8 mouse cellular contexts compared by ENCODE assay signal in genomic region chr10:42862102-42862740, GRCm38 (mm10). TPM values are rescaled to one million over a fixed set of nuclear protein-coding genes. Genes with fewer than 3 reads are reported as not detected.
DNase-seq lines count a peak whose midpoint lies in the region; ATAC-seq and TF ChIP-seq lines count a peak whose summit lies in the region.

No protein-coding gene starts in this region.

- H3K9ac ChIP-seq in forebrain, postnatal 0 days = no peak overlapping the region

- no peak for TF ChIP-seq CTCF in forebrain, postnatal 0 days (IDR thresholded peaks at IDR 0.05; ENCODE audit: low read depth)
- no peak for TF ChIP-seq CTCF in thymus, adult 2 months (IDR thresholded peaks at IDR 0.05; ENCODE audit: borderline replicate concordance, control insufficient read depth, extremely low read depth, insufficient read depth, low read length, poor library complexity)

- no peak for TF ChIP-seq POLR2A in thymus, adult 2 months (IDR thresholded peaks at IDR 0.05; ENCODE audit: control insufficient read depth, extremely low read depth, insufficient read depth, low read length, poor library complexity)

- DNase-seq in urinary bladder, postnatal 14 days (ENCODE audit: low spot score) = peak; percentile 23
- DNase-seq in urinary bladder, postnatal 25 days (ENCODE audit: low spot score) = no peak
- peak; percentile 38 for DNase-seq in forebrain, postnatal 0 days
- DNase-seq in kidney, postnatal 25 days = peak; percentile 61 to 65
- peak; percentile 69 for DNase-seq in thymus, adult 2 months
- DNase-seq in left cerebral cortex, postnatal 10 days (ENCODE audit: extremely low spot score in 1 of 2, low spot score in 2 of 2) = no peak
- no peak for DNase-seq in urinary bladder, adult 2 months (ENCODE audit: low spot score)

- H3K27me3 ChIP-seq in forebrain, postnatal 0 days (ENCODE audit: insufficient read depth, low read length) = no peaks in the 10 kb centered on the region
- no peaks in the 10 kb centered on the region for H3K27me3 ChIP-seq in thymus, adult 2 months (ENCODE audit: control insufficient read depth, insufficient read depth, low read length)

- no peaks in the 10 kb centered on the region for H3K36me3 ChIP-seq in forebrain, postnatal 0 days (ENCODE audit: insufficient read depth)
- no peaks in the 10 kb centered on the region for H3K36me3 ChIP-seq in thymus, adult 2 months (ENCODE audit: control insufficient read depth, insufficient read depth, low read length)

- H3K4me2 ChIP-seq in forebrain, postnatal 0 days (ENCODE audit: low read depth) = peak overlapping the region; percentile 62

- no peak overlapping the region for H3K27ac ChIP-seq in forebrain, postnatal 0 days (ENCODE audit: low read depth, low read length)
- H3K27ac ChIP-seq in thymus, adult 2 months (ENCODE audit: control insufficient read depth, insufficient read depth, low read length) = peak overlapping the region; percentile 10; the same call in 1 of the 2 replicates

- WGBS in forebrain, postnatal 0 days = 50% methylated on average over 13 of the region's 13 CpGs
- WGBS in thymus, adult 2 months = 6% methylated on average over 13 of the region's 13 CpGs

- no peaks in the 10 kb centered on the region for H3K9me3 ChIP-seq in forebrain, postnatal 0 days (ENCODE audit: low read length)

- intact Hi-C loops in left cerebral cortex, postnatal 10 days (cut with DNase I) = no loop called here

- peak overlapping the region; percentile 19 for H3K4me3 ChIP-seq in forebrain, postnatal 0 days (ENCODE audit: low read depth, low read length)
- H3K4me3 ChIP-seq in thymus, adult 2 months (ENCODE audit: control insufficient read depth, insufficient read depth, low read length) = no peak overlapping the region

- no peak for ATAC-seq in forebrain, postnatal 0 days
- peak; percentile 49 for ATAC-seq in megakaryocyte progenitor cell, adult 5-6 weeks (replicated peaks; ENCODE audit: poor library complexity)

- peaks cover 19% of the 10 kb centered on the region for H3K4me1 ChIP-seq in forebrain, postnatal 0 days (ENCODE audit: insufficient read depth)
- peaks cover 23% of the 10 kb centered on the region for H3K4me1 ChIP-seq in thymus, adult 2 months (replicated peaks; ENCODE audit: control insufficient read depth, insufficient read depth, low read length)

RNA-seq across cellular contexts. Expression of gene Scml4, which starts 2.1 kb away (rescaled TPM):
- 16.2 and 37.7 TPM in 2 replicates for total RNA-seq in forebrain, postnatal 0 days (2014; rRNA removed)
- polyA plus RNA-seq in forebrain, postnatal 0 days (2015; fragmentation: Nextera tagmentation; extraction: Ambion mirVana) = 3.6 and 8.5 TPM in 2 replicates
- 0.17 and 0.47 TPM in 2 replicates for total RNA-seq in megakaryocyte progenitor cell, adult 5-6 weeks (2015)
- 0.33 and 0.95 TPM in 2 replicates for total RNA-seq in megakaryocyte progenitor cell, adult 5-6 weeks (2017)
- polyA plus RNA-seq in thymus, adult 2 months (2012; rRNA removed) = 32.9 and 42.5 TPM in 2 replicates
- 1 to 10 TPM; 7.7 to 8.4 TPM for total RNA-seq in left cerebral cortex, postnatal 10 days (2021)
- polyA plus RNA-seq in urinary bladder, adult 2 months (2012; rRNA removed) = 0.73 and 1.1 TPM in 2 replicates

Comparison
In these comparisons a context has a peak if more than half of its experiments do, and no peak if none do; other contexts are left out.
1. DNase-seq: peak in urinary bladder, postnatal 14 days (single experiment), forebrain, postnatal 0 days (single experiment), kidney, postnatal 25 days (2 of 2) and thymus, adult 2 months (single experiment); none in urinary bladder, postnatal 25 days (single experiment), left cerebral cortex, postnatal 10 days (0 of 2) and urinary bladder, adult 2 months (single experiment).